Mouse (Mus musculus) intestine, postnatal 0 days (tissue): ENCODE measurements at regions not wholly inside any gene's neighbourhood (a gene's known extent, or its start where the extent isn't known, plus 50 kb on each side); places are given as distances from the start of the nearest gene placed in this dataset.

Source experiments
- ATAC-seq: fragments of 200-750 bp; cut with Nextera tagmentation; 2 replicates; pipeline ENCODE4 v1.8.0; 2017; ENCODE audit warnings: mild to moderate bottlenecking, moderate TSS enrichment, moderate library complexity
- H3K27ac ChIP-seq: fragments of 300-500 bp; sonication (generic); 2 replicates; pipeline ENCODE4 v1.5.1; 2014; ENCODE audit warnings: mild to moderate bottlenecking, low read depth, low read length, moderate library complexity
- H3K27me3 ChIP-seq: fragments of 300-500 bp; sonication (generic); replicated peaks from 2 replicates; pipeline ENCODE4 v1.6.1; 2014; ENCODE audit warnings: low read length, mixed read lengths; ENCODE audit not compliant: control insufficient read depth, insufficient read depth
- H3K36me3 ChIP-seq: fragments of 300-500 bp; sonication (generic); 2 replicates; pipeline ENCODE4 v1.6.1; 2014; ENCODE audit warnings: mild to moderate bottlenecking, moderate library complexity; ENCODE audit not compliant: control insufficient read depth, insufficient read depth
- H3K4me1 ChIP-seq: fragments of 300-500 bp; sonication (generic); replicated peaks from 2 replicates; pipeline ENCODE4 v1.6.1; 2014; ENCODE audit warnings: antibody characterized with exemption, low read length, mixed read lengths; ENCODE audit not compliant: control insufficient read depth, insufficient read depth
- H3K4me2 ChIP-seq: fragments of 300-500 bp; sonication (generic); replicated peaks from 2 replicates; pipeline ENCODE4 v1.6.1; 2014; ENCODE audit warnings: low read depth, mild to moderate bottlenecking, moderate library complexity
- H3K4me3 ChIP-seq: fragments of 300-500 bp; sonication (generic); 2 replicates; pipeline ENCODE4 v1.5.1; 2014; ENCODE audit warnings: low read depth, low read length
- H3K9ac ChIP-seq: fragments of 300-500 bp; sonication (generic); 2 replicates; pipeline ENCODE4 v1.6.1; 2014; ENCODE audit warnings: mild to moderate bottlenecking, low read depth, low read length
- H3K9me3 ChIP-seq: fragments of 300-500 bp; sonication (generic); 2 replicates; pipeline ENCODE4 v1.6.1; 2016; ENCODE audit warnings: mixed run types; ENCODE audit not compliant: control insufficient read depth
- CTCF ChIP-seq: sonication (generic); IDR thresholded peaks from 2 replicates; pipeline ENCODE4 v1.5.1; 2016; ENCODE audit warnings: low read depth, mild to moderate bottlenecking, control low read depth, antibody characterized with exemption, moderate library complexity
- WGBS: fragments of 180-500 bp; shearing (Covaris S2); extraction: QIAGEN DNeasy Blood & Tissue Kit; methylation state at CpG from one replicate; pipeline ENCODE4 v1.1.7; 2014; 5-methylcytosine and 5-hydroxymethylcytosine counted together

DNA sequence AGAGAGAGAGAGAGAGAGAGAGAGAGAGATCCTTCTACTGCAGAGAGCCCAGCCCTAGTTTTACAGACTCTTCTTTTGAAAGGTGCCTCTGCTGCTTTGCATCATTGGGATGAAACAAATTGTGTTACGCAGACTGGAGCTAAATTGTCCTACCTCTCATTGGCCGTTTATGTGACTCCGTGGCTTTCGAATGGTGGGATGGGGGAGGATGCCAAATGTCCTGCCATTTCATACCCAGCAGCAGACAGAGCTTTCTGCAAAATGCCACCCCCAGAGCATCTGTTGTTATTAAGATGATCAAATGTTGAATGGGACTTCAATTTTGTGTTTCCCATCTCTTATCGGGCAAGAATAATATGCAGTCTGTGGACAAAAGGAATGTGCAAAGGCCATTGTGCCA lies 321.9 kb upstream of the Mki67 start:
- no peak for TF ChIP-seq CTCF
- no peaks in the 10 kb centered on the region for H3K36me3 ChIP-seq
- ATAC-seq: no peak
- no peak overlapping the region for H3K4me3 ChIP-seq
- WGBS: 71% methylated on average over 5 of the region's 5 CpGs
- H3K9ac ChIP-seq: no peak overlapping the region
- no peak overlapping the region for H3K27ac ChIP-seq
- H3K4me1 ChIP-seq: no peaks in the 10 kb centered on the region
- no peaks in the 10 kb centered on the region for H3K9me3 ChIP-seq
- H3K27me3 ChIP-seq: no peaks in the 10 kb centered on the region
- H3K4me2 ChIP-seq: no peak overlapping the region

DNA sequence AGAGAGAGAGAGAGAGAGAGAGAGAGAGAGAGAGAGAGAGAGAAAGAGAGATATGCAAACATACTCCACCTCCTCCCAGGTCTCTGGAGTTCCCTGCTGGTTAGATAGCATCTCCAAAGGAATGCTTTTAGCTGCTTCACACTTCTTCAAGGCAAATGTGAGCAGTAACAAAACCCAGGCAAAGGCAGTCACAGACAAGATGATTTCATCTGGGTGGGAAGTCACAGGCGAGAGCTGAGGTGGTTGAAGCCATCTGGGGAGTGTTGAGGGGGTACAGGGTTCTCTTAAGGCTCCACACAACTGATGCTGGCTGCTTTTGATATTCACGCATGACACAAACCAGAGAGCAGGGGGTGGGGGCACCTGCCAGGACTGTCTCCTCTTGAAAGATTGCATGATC lies 322.7 kb upstream of the Mki67 start:
- Histone ChIP-seq H3K27ac (no peak overlapping the region), H3K9ac (no peak overlapping the region), H3K4me3 (no peak overlapping the region), H3K4me2 (no peak overlapping the region), H3K9me3 (no peaks in the 10 kb centered on the region), H3K4me1 (no peaks in the 10 kb centered on the region), H3K27me3 (no peaks in the 10 kb centered on the region), H3K36me3 (no peaks in the 10 kb centered on the region)
- ATAC-seq: no peak
- TF ChIP-seq CTCF: no peak
- WGBS: 36% methylated on average over 2 of the region's 2 CpGs

DNA sequence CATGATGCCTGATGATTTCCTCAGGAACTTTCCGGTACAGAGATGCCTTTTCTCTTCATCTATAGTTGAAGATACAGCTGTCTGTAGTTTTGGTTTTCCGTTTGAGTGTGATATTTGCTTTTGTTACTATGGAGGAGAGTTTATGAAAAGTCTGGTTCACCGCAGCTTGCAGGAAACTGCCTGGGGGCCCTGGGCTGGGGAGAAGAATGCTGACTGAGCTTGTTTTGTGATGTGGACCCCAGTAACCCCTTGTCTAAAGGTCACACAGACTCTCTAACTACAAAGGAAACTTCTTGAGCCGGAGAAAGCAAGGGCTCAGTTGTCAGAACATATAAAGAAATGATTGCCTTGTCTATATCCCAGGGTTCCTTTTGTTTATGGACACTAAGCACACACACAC lies 325.8 kb upstream of the Mki67 start:
- no peak overlapping the region for H3K4me3 ChIP-seq
- WGBS: 46% methylated on average over 4 of the region's 4 CpGs
- H3K36me3 ChIP-seq: no peaks in the 10 kb centered on the region
- H3K4me1 ChIP-seq: 0 out of 2 replicates have a peak, but pooled peaks cover 2% of the 10 kb centered on the region
- H3K4me2 ChIP-seq: no peak overlapping the region
- H3K27me3 ChIP-seq: no peaks in the 10 kb centered on the region
- no peak overlapping the region for H3K9ac ChIP-seq
- H3K9me3 ChIP-seq: no peaks in the 10 kb centered on the region
- no peak for ATAC-seq
- no peak for TF ChIP-seq CTCF
- no peak overlapping the region for H3K27ac ChIP-seq

DNA sequence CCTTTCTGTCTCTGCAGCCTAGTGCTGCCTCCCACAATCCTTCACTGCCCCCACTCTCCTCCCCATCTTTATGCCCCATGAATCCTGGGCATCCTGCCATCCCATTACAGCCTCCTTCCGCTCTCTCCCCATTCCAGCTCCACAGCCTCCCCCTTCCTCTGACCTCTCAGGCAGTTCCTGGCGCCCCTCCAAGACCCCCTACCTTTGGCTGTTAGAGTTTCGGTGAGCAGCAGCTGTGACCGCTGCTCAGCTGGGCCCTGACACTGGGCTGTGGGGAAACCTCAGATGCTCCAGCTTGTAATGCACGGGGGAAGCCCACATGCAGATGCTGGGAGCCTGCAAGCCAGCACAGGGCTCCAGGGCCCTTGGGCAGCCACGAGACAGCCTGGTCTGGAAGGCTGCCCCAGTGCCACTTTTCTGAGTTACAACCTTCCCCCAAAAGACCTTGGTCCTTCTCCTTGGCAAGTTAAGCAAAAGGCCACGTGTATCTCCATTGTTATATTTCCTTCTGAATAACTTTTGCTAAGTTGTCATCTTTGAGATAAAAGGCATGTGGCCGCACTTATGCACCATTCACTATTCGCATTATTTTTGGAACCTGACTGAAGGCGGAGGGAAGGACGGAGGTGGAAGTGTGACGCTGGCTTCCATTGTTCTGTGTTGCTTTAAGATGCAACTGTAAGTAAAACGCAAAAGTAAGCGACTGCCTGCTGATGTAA lies 330.6 kb upstream of the Mki67 start:
- 0 out of 2 replicates have a peak, but pooled peaks cover 3% of the 10 kb centered on the region for H3K4me1 ChIP-seq
- no peak for TF ChIP-seq CTCF
- H3K4me2 ChIP-seq: no peak overlapping the region
- ATAC-seq: no peak
- H3K9ac ChIP-seq: no peak overlapping the region
- no peaks in the 10 kb centered on the region for H3K36me3 ChIP-seq
- 36% methylated on average over 14 of the region's 14 CpGs for WGBS
- H3K27me3 ChIP-seq: no peaks in the 10 kb centered on the region
- no peaks in the 10 kb centered on the region for H3K9me3 ChIP-seq
- no peak overlapping the region for H3K27ac ChIP-seq
- no peak overlapping the region for H3K4me3 ChIP-seq

DNA sequence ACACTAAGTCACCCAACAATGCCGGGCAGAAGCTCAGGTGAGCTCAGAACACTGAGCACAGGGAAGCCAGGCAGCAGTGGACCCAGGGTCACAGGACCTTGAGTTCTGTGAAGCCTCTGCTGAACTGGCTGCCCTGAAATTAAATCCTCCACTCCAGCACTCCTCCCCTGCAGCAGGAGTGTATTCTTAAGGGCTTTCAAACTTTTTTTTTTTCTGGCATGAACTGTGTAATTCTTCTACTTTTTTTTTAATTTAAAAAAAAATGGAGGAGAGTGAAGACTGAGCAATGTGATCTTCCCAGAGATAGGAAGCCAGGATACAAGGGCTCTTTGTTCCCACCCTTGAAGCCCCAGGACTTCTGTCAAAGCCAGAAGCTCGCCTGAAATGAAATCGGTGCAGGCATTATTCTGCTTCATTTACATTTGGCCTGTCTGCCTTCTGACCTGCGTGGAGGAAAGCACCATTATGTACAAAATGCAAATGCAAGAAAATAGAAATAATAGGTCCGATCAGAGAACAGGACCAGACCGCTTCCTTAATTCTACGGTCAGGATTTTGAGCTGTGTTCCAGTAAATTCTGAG lies 331.3 kb upstream of the Mki67 start:
- no peak overlapping the region for H3K27ac ChIP-seq
- no peak for TF ChIP-seq CTCF

DNA sequence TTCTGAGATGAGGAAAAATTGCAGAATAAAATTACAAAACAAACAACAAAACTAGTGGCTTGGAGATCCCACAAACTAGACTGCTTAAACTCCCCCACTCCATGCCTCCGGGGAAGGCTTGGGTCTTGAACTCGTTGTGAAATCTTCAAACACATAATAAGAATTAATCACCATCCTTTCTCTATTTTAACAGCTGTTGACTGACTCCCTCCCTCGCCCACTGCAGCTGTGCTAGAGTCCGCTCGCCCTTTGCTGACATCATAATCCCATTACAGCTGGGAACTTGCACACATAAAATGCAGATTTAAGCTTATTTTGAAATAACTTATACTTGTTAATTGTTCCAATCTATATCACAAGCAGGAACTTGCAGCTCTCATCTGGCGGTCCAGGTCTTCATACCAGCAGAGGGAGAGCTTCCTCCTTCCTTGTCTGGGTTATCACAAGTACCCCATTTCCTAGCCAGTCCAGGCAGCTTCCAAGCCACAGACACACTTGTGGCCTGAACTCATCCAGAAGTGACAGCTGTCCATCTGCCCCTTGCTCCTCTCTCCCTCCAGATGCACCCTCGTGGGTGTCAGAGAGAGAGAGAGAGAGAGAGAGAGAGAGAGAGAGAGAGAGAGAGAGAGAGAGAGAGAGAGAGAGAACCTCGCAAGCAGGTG lies 332.9 kb upstream of the Mki67 start:
- Histone ChIP-seq H3K4me2 (no peak overlapping the region), H3K9ac (no peak overlapping the region), H3K9me3 (no peaks in the 10 kb centered on the region), H3K4me1 (0 out of 2 replicates have a peak, but pooled peaks cover 3% of the 10 kb centered on the region), H3K4me3 (no peak overlapping the region), H3K27me3 (no peaks in the 10 kb centered on the region), H3K36me3 (no peaks in the 10 kb centered on the region), H3K27ac (no peak overlapping the region)
- TF ChIP-seq CTCF: 0 out of 2 replicates have a peak, but pooled peaks have one; percentile 13
- no peak for ATAC-seq
- WGBS: 63% methylated on average over 7 of the region's 8 CpGs

More for the DNA sequence above, 331.3 kb upstream of the Mki67 start:
- ATAC-seq: no peak
- Histone ChIP-seq H3K4me3 (no peak overlapping the region), H3K9ac (no peak overlapping the region), H3K4me2 (no peak overlapping the region), H3K4me1 (0 out of 2 replicates have a peak, but pooled peaks cover 3% of the 10 kb centered on the region), H3K27me3 (no peaks in the 10 kb centered on the region), H3K36me3 (no peaks in the 10 kb centered on the region), H3K9me3 (no peaks in the 10 kb centered on the region)
- WGBS: 42% methylated on average over 7 of the region's 7 CpGs
